Mouse (Mus musculus): Measurements from ENCODE around the gene Fbxl17.

- TF ChIP-seq CTCF (IDR thresholded peaks at IDR 0.05; ENCODE audit: low read depth) (no peak), EP300 (IDR thresholded peaks at IDR 0.05; ENCODE audit: low read depth) (no peak)
Measured at GRCm38 (mm10) chr17:63280990-63281389, 218.8 kb downstream of the Fbxl17 start.
